Mouse (Mus musculus): ENCODE results near the gene Lct. TPM values are rescaled to one million over a fixed set of nuclear protein-coding genes. Genes with fewer than 3 reads are reported as not detected.

Lct gene
- polyA plus RNA-seq, 1 experiment from 2014 or later = 0.12 TPM

DNA sequence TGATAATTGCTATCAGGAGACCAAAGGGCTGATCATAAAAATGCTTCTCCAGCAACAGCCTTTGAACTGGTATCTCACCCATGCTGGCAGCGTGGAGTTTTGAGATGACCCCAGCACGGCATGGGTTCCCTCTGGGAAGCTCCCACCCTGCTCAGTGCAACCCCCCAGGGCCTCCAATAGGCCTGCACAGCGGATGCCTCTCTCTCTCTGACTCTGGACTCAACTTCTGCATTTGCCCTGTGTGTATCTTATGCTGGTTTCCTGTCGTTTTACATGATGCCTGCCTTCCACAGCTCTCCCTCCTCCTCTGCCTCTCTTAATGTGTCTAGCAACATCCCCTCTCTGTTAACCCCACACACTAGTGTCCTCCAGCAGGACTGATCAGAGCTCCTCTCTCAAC is 13.5 kb downstream of the Lct start:
- no peak overlapping the region for H3K4me2 ChIP-seq (ENCODE audit: low read length)
- no peaks in the 10 kb centered on the region for H3K9me3 ChIP-seq (ENCODE audit: control insufficient read depth, low read length)
- H3K27me3 ChIP-seq (ENCODE audit: control insufficient read depth, insufficient read depth, low read length) = no peaks in the 10 kb centered on the region
- H3K4me3 ChIP-seq (replicated peaks; ENCODE audit: low read depth, low read length) = no peak overlapping the region
- no peak overlapping the region for H3K27ac ChIP-seq (replicated peaks; ENCODE audit: low read depth, low read length)
- no peaks in the 10 kb centered on the region for H3K36me3 ChIP-seq (ENCODE audit: control insufficient read depth, insufficient read depth, low read length)
- no peak overlapping the region for H3K9ac ChIP-seq (replicated peaks; ENCODE audit: low read length)
- DNase-seq (no peak), ATAC-seq (ENCODE audit: low FRiP score, low TSS enrichment) (no peak)
- 72% methylated on average over 4 of the region's 4 CpGs for WGBS
- H3K4me1 ChIP-seq (ENCODE audit: control insufficient read depth, insufficient read depth, low read length) = no peaks in the 10 kb centered on the region

DNA sequence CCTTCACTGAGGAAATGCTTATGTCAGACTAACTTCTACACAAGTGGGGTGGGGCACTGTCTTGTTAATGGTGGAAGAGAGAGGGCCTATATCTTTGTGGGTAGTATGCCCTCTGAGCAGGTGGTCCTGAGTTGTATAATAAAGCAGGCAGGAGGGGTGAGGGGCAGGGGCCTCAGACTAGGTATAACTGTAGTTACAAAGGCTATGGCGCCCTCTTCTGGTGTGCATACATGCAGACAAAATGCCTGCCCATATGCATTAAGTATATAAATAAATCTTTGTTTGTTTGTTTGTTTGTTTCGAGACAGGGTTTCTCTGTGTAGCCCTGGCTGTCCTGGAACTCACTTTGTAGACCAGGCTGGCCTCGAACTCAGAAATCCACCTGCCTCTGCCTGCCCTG is 19.1 kb downstream of the Lct start:
- Histone ChIP-seq H3K9me3 (ENCODE audit: control insufficient read depth, low read length) (no peaks in the 10 kb centered on the region), H3K4me1 (ENCODE audit: control insufficient read depth, insufficient read depth, low read length) (no peaks in the 10 kb centered on the region), H3K4me2 (ENCODE audit: low read length) (no peak overlapping the region), H3K27ac (replicated peaks; ENCODE audit: low read depth, low read length) (no peak overlapping the region), H3K9ac (replicated peaks; ENCODE audit: low read length) (no peak overlapping the region), H3K4me3 (replicated peaks; ENCODE audit: low read depth, low read length) (no peak overlapping the region), H3K36me3 (ENCODE audit: control insufficient read depth, insufficient read depth, low read length) (no peaks in the 10 kb centered on the region), H3K27me3 (ENCODE audit: control insufficient read depth, insufficient read depth, low read length) (no peaks in the 10 kb centered on the region)
- ATAC-seq (ENCODE audit: low FRiP score, low TSS enrichment) (no peak), DNase-seq (peak; percentile 29)
- WGBS = 79% methylated on average over 3 of the region's 3 CpGs

DNA sequence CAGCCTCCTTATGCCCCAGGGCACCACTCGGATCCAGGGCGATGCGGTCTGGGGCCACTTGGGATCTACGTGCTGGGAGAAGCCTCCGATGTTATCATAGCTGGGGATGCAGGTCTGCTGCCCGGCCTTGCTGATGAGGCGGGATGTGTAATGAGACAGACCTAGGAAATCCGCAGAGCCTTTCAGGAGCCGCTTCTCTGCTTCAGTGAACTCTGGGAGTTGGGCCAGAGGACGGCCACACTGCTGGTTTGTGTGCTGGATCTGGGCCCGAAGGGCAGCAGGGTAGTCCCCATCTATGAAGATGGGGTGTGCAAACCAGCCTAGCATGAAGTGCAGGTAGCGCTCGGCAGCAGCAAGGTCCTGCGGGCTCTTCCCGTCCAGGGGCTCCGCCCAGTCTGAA is 24.2 kb downstream of the Lct start:
- no peak overlapping the region for H3K9ac ChIP-seq (replicated peaks; ENCODE audit: low read length)
- no peaks in the 10 kb centered on the region for H3K9me3 ChIP-seq (ENCODE audit: control insufficient read depth, low read length)
- 89% methylated on average over 16 of the region's 16 CpGs for WGBS
- no peak overlapping the region for H3K4me3 ChIP-seq (replicated peaks; ENCODE audit: low read depth, low read length)
- H3K27ac ChIP-seq (replicated peaks; ENCODE audit: low read depth, low read length) = no peak overlapping the region
- ATAC-seq (ENCODE audit: low FRiP score, low TSS enrichment) (no peak), DNase-seq (peak; percentile 42)
- no peak overlapping the region for H3K4me2 ChIP-seq (ENCODE audit: low read length)
- H3K27me3 ChIP-seq (ENCODE audit: control insufficient read depth, insufficient read depth, low read length) = no peaks in the 10 kb centered on the region
- H3K36me3 ChIP-seq (ENCODE audit: control insufficient read depth, insufficient read depth, low read length) = no peaks in the 10 kb centered on the region
- H3K4me1 ChIP-seq (ENCODE audit: control insufficient read depth, insufficient read depth, low read length) = no peaks in the 10 kb centered on the region

DNA sequence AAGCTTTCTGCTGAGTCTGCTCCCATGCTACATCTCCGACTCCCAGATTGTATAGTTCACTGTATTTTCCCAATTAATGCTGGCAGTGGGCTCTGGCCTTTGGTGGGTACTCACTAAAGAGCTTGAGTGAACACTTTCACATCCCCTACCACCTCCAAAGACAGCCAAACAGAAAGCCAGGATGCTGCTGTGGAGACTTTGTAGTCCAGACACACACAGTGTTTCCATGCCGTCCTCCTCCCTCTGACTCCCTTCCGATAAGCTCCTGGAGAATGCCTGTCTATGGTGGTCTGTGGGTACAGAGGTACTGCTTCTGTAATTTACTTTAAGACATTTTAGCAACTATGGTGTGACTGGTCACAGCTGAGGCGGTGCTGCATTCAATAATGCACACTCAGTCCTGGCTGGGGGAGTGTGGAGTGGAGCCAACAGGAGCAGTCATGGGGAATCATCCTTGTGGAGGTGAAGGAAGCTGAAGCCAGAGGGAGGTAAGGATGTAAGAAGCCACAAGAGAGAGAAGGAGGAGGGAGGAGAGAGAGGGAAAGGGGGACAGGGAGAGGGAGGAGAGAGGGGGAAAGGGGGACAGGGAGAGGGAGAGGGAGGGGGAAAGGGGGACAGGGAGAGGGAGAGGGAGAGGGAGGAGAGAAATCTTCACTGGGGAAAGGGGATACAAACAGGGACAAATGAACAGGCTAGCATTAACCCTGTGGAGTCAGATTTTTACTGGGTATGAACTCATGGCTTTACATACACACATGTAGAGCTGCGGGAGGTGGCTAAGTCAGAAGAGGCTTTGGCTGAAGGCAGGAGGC is 32.2 kb downstream of the Lct start:
- no peaks in the 10 kb centered on the region for H3K9me3 ChIP-seq (ENCODE audit: control insufficient read depth, low read length)
- no peaks in the 10 kb centered on the region for H3K27me3 ChIP-seq (ENCODE audit: control insufficient read depth, insufficient read depth, low read length)
- DNase-seq (peak; percentile 16), ATAC-seq (ENCODE audit: low FRiP score, low TSS enrichment) (no peak)
- no peak overlapping the region for H3K27ac ChIP-seq (replicated peaks; ENCODE audit: low read depth, low read length)
- H3K9ac ChIP-seq (replicated peaks; ENCODE audit: low read length) = no peak overlapping the region
- H3K4me1 ChIP-seq (ENCODE audit: control insufficient read depth, insufficient read depth, low read length) = no peaks in the 10 kb centered on the region
- H3K4me3 ChIP-seq (replicated peaks; ENCODE audit: low read depth, low read length) = no peak overlapping the region
- H3K36me3 ChIP-seq (ENCODE audit: control insufficient read depth, insufficient read depth, low read length) = no peaks in the 10 kb centered on the region
- H3K4me2 ChIP-seq (ENCODE audit: low read length) = no peak overlapping the region
- 71% methylated on average over 5 of the region's 5 CpGs for WGBS

DNA sequence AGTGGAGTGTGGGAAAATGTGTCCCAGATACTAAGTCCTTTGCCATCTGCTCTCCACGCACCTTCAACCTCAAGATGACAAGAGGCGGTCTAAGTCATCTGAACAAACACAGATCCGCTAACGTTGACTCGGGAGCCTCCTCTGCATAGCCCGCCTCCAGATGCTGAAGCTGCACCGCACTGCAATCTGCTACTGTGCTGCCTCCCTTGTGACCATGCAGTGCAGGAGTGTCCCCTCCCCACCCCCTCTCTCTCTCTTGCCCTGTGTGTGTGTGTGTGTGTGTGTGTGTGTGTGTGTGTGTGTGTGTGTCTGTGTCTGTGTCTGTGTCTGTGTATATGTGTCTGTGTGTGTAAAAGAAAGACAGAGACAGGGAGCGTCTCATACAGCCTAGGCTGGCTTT is 32.8 kb downstream of the Lct start:
- Histone ChIP-seq H3K4me2 (ENCODE audit: low read length) (no peak overlapping the region), H3K4me3 (replicated peaks; ENCODE audit: low read depth, low read length) (no peak overlapping the region), H3K36me3 (ENCODE audit: control insufficient read depth, insufficient read depth, low read length) (no peaks in the 10 kb centered on the region), H3K9ac (replicated peaks; ENCODE audit: low read length) (no peak overlapping the region), H3K4me1 (ENCODE audit: control insufficient read depth, insufficient read depth, low read length) (no peaks in the 10 kb centered on the region), H3K27ac (replicated peaks; ENCODE audit: low read depth, low read length) (no peak overlapping the region), H3K9me3 (ENCODE audit: control insufficient read depth, low read length) (no peaks in the 10 kb centered on the region), H3K27me3 (ENCODE audit: control insufficient read depth, insufficient read depth, low read length) (no peaks in the 10 kb centered on the region)
- ATAC-seq (ENCODE audit: low FRiP score, low TSS enrichment) (no peak), DNase-seq (no peak)
- WGBS = 88% methylated on average over 8 of the region's 8 CpGs

DNA sequence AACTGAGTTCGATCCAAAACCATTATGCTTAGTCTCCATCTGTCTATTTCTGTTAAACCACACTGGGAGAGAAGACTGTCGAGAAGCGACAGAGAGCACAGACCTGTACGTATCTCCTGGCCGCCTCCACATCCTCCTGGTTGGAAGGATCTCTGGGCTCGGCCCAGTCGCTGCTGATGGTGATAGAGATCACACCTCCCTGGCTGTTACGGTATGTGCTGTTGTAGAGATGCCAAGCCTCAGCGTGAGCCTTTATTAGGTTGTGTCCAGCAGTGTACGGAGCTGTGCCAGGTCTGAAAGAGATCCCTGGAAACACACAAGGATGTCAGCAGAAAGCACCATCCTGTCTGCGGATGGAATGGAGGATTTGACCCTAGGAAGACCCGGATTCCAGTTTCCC is 34.6 kb downstream of the Lct start:
- 94% methylated on average over 12 of the region's 12 CpGs for WGBS
- no peak for DNase-seq

DNA sequence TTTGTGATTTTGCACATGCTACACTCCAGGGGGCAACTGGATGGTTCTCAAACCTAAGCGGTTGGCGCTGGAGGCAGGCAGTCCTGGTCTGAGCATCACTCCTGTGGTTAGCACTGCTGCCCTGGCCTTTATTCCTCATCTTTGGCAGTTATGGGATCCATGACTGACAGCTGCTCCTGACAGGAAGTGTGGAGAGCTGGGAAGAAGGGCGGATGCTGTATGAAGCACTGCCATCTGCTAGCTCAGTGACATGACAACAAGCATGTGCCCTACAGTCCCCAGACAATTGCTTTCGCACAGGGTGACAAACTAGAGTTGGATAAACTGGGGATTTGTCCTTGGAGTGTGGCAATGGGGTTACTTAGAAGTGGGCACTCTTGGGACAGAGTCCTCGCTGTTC is 37.8 kb downstream of the Lct start:
- H3K4me2 ChIP-seq (ENCODE audit: low read length) = no peak overlapping the region
- H3K4me1 ChIP-seq (ENCODE audit: control insufficient read depth, insufficient read depth, low read length) = no peaks in the 10 kb centered on the region
- DNase-seq = no peak
- no peaks in the 10 kb centered on the region for H3K36me3 ChIP-seq (ENCODE audit: control insufficient read depth, insufficient read depth, low read length)
- no peaks in the 10 kb centered on the region for H3K9me3 ChIP-seq (ENCODE audit: control insufficient read depth, low read length)
- no peaks in the 10 kb centered on the region for H3K27me3 ChIP-seq (ENCODE audit: control insufficient read depth, insufficient read depth, low read length)
- no peak overlapping the region for H3K27ac ChIP-seq (replicated peaks; ENCODE audit: low read depth, low read length)
- 82% methylated on average over 5 of the region's 5 CpGs for WGBS
- no peak for ATAC-seq (ENCODE audit: low FRiP score, low TSS enrichment)
- H3K9ac ChIP-seq (replicated peaks; ENCODE audit: low read length) = no peak overlapping the region
- no peak overlapping the region for H3K4me3 ChIP-seq (replicated peaks; ENCODE audit: low read depth, low read length)

More for the DNA sequence above, 34.6 kb downstream of the Lct start:
- Histone ChIP-seq H3K27ac (replicated peaks; ENCODE audit: low read depth, low read length) (no peak overlapping the region), H3K27me3 (ENCODE audit: control insufficient read depth, insufficient read depth, low read length) (no peaks in the 10 kb centered on the region), H3K4me2 (ENCODE audit: low read length) (no peak overlapping the region), H3K4me1 (ENCODE audit: control insufficient read depth, insufficient read depth, low read length) (no peaks in the 10 kb centered on the region), H3K4me3 (replicated peaks; ENCODE audit: low read depth, low read length) (no peak overlapping the region), H3K9me3 (ENCODE audit: control insufficient read depth, low read length) (no peaks in the 10 kb centered on the region), H3K9ac (replicated peaks; ENCODE audit: low read length) (no peak overlapping the region), H3K36me3 (ENCODE audit: control insufficient read depth, insufficient read depth, low read length) (no peaks in the 10 kb centered on the region)
- no peak for ATAC-seq (ENCODE audit: low FRiP score, low TSS enrichment)

DNA sequence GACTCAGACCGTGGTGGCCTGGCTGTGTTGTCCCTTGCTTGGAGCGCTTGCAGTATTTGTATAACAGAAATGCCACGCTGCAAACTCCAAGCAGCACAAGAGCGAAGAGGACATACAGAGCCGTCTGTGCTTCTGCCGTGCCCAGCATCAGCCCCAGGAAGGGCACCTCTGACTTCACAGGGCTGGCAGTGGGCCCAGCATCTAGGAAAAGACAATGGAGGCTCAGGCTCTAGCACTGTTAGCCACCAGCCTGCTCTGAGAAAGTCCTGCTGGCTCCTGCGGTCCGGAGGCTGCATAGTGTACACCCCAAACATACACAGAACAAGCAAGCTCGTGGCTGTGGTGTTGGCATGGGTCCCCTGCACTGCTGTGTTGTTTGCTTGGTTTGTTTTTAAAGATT is 43.0 kb downstream of the Lct start:
- Histone ChIP-seq H3K4me3 (replicated peaks; ENCODE audit: low read depth, low read length) (no peak overlapping the region), H3K4me1 (ENCODE audit: control insufficient read depth, insufficient read depth, low read length) (no peaks in the 10 kb centered on the region), H3K4me2 (ENCODE audit: low read length) (no peak overlapping the region), H3K9ac (replicated peaks; ENCODE audit: low read length) (no peak overlapping the region), H3K36me3 (ENCODE audit: control insufficient read depth, insufficient read depth, low read length) (peaks cover 10% of the 10 kb centered on the region), H3K9me3 (ENCODE audit: control insufficient read depth, low read length) (no peaks in the 10 kb centered on the region), H3K27me3 (ENCODE audit: control insufficient read depth, insufficient read depth, low read length) (no peaks in the 10 kb centered on the region), H3K27ac (replicated peaks; ENCODE audit: low read depth, low read length) (no peak overlapping the region)
- ATAC-seq (ENCODE audit: low FRiP score, low TSS enrichment) = no peak
- peak; percentile 41 for DNase-seq
- WGBS = 85% methylated on average over 9 of the region's 9 CpGs

DNA sequence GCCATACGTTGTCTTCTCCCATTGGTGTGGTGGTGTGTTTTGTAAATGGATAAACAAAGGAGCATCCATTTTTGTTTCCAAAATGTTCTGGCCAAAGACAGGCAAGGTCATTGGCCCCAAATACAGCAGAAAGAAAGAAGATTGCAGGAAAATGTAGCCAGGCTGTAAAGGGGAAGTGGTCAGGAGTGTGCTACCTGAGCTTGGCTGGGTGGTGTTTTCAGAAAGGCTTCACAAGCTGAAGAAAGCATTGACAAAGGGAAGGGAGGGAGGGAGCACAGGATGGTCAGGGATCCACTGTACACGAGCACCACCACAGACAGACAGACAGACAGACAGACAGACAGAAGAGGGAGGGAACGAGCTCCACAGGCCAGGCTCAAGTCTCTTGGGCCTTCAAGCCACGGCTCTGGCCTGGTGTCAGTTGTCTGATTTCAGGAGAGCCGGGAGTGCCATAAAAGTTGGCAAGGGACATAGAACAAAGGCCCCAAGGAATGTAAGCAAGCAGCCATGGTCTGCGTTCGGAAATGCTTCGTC is 43.9 kb downstream of the Lct start:
- H3K36me3 ChIP-seq (ENCODE audit: control insufficient read depth, insufficient read depth, low read length) = peaks cover 19% of the 10 kb centered on the region
- no peak for ATAC-seq (ENCODE audit: low FRiP score, low TSS enrichment)
- H3K27me3 ChIP-seq (ENCODE audit: control insufficient read depth, insufficient read depth, low read length) = no peaks in the 10 kb centered on the region
- no peaks in the 10 kb centered on the region for H3K9me3 ChIP-seq (ENCODE audit: control insufficient read depth, low read length)
- no peak overlapping the region for H3K4me3 ChIP-seq (replicated peaks; ENCODE audit: low read depth, low read length)
- H3K27ac ChIP-seq (replicated peaks; ENCODE audit: low read depth, low read length) = no peak overlapping the region
- H3K4me1 ChIP-seq (ENCODE audit: control insufficient read depth, insufficient read depth, low read length) = no peaks in the 10 kb centered on the region
- no peak overlapping the region for H3K4me2 ChIP-seq (ENCODE audit: low read length)
- 86% methylated on average over 8 of the region's 8 CpGs for WGBS
- DNase-seq = no peak
- H3K9ac ChIP-seq (replicated peaks; ENCODE audit: low read length) = no peak overlapping the region

Data from midbrain, embryonic 14.5 days (tissue).